Mouse (Mus musculus): ENCODE measurements around the gene Rgl3. TPM values are rescaled to one million over a fixed set of nuclear protein-coding genes. Genes with fewer than 3 reads are reported as not detected.

Rgl3 gene
- 10 to 100 TPM; 23.7 to 72.6 (median 49.6) TPM for total RNA-seq (2022)

- peak; percentile 78 for DNase-seq
These were observed at the start of gene Rgl3 for GRCm38 (mm10) chr9:21989230-21990110. Rgl3 (minus strand) TSS chr9:21989446.

GRCm38 (mm10) chr9:22037826-22038225 is 48.6 kb upstream of the Rgl3 start:
- DNase-seq = no peak

- DNase-seq = no peak
These were observed 46.2 kb upstream of the Rgl3 start for GRCm38 (mm10) chr9:22035300-22036044.

- DNase-seq = no peak
These were observed 41.1 kb upstream of the Rgl3 start for GRCm38 (mm10) chr9:22030386-22030785.

GRCm38 (mm10) chr9:22028467-22028866 is 39.2 kb upstream of the Rgl3 start:
- no peak for DNase-seq

- no peak for DNase-seq
These were observed 35.3 kb upstream of the Rgl3 start for GRCm38 (mm10) chr9:22024592-22024991.

DNA sequence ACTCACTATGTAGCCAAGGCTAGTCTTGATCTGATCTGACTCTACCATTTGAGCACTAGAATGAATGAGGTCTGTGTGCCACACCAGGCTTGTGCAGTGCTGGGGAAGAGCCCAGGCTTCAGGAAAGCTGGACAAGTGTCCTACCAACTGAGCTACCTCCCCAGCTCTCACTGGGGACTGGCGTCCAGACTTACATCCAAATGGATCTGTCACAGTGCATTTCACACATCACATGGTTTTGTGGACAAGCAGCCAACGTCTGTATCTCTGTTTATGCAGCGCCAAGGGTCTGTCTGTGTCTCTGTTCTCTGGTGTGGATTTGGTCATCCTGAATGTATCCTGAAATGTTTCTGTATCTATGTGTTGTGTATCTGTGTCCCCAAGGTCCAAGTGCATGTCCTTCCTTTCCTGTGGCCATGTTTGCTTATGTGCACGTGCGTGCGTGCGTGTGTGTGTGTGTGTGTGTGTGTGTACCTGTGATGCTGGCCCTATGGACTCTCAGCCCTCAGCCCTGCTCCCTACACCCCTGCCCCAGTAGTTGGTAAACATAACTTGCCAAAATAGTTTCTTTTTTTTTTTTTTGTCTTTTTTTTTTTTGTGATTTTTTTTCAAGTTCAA is 28.1 kb upstream of the Rgl3 start:
- DNase-seq = no peak

DNA sequence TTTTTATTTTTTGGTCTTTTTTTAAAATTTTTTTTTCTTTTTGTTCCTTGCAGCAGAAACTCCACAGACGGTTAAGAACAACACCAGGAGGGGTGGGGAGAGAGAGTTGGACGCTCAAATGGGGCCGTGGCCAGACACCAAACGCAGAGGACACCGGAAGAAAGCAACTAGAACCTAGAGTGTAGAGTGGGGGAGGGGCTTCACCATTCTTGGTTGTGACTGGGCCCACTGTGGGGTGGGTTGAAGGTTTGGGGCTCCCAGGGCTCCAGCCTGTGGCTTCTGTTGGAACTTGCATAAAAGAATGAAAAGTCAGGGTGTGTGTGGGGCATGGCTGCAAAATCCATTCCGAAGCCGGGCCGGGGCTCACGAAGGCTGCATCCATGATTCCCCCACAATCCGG is 27.0 kb upstream of the Rgl3 start:
- DNase-seq = no peak

DNA sequence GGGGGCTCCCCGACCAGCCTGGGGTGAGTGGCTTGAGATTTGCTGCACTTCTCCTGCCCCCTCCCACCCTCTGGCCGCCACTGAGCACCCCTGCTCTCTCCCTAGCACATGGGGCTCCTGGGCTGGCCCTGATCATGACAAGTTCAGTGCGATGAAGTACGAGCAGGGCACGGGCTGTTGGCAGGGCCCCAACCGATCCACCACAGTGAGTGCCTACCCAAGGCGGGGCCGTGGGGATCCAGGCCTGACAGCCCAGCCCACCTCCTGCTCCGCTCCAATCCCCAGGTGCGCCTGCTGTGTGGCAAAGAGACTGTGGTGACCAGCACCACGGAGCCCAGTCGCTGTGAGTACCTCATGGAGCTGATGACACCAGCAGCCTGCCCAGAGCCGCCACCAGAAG is 23.5 kb upstream of the Rgl3 start:
- DNase-seq = no peak

DNA sequence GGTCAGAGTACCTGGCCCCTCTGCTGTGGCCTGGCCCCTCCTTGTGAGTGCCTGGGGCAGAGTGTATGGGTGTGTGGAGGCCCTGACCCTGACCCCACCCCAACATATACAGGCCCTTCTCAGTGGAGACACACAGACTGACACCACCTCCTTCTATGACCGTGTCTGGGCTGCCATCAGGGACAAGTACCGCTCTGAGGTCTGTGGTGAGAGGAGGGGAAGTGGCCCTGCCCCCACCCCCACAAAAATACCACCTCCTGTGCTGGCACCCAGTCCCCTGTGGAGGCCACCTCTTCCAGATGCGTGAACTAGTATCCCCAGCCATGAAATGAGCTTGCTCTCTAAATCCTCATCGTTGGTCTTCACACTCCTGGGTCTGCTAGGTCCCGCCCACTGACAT is 21.8 kb upstream of the Rgl3 start:
- DNase-seq = no peak

DNA sequence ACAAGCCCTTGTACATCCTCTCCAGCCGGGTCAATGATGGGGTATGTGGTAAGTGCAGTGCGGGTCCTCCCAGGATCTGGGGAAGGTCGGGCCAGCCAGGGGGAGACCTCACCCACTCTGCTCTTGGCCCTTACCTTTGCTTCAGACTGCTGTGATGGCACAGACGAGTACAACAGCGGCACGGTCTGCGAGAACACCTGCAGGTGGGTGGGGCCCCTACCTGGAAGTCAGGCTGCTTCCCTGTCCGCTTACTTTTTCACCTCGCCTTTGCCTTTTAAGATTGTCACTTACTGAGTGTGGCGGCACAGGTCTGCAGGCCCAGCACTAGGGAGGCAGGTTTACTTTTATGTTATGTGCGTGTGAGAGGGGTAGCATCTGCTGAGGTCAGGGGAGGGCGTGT is 15.3 kb upstream of the Rgl3 start:
- DNase-seq = no peak

DNA sequence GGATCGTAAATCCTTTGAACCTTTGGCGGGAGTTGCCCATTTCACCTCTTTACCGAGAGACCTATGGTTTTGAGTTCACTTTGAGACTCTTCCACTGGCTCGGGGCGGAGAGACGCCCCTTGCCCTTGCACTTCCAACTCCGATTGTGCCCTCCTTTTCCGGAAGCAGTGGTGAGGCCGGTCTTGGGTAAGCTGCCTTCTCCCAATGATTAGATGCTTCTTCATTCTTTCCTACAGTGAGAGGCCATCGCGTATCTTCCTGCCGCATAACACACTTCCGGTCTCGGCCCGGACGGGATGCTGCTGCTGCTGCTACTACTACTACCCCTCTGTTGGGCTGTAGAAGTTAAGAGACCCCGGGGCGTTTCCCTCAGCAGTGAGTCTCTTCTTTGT is 13.9 kb upstream of the Rgl3 start:
- peak; percentile 44 for DNase-seq

DNA sequence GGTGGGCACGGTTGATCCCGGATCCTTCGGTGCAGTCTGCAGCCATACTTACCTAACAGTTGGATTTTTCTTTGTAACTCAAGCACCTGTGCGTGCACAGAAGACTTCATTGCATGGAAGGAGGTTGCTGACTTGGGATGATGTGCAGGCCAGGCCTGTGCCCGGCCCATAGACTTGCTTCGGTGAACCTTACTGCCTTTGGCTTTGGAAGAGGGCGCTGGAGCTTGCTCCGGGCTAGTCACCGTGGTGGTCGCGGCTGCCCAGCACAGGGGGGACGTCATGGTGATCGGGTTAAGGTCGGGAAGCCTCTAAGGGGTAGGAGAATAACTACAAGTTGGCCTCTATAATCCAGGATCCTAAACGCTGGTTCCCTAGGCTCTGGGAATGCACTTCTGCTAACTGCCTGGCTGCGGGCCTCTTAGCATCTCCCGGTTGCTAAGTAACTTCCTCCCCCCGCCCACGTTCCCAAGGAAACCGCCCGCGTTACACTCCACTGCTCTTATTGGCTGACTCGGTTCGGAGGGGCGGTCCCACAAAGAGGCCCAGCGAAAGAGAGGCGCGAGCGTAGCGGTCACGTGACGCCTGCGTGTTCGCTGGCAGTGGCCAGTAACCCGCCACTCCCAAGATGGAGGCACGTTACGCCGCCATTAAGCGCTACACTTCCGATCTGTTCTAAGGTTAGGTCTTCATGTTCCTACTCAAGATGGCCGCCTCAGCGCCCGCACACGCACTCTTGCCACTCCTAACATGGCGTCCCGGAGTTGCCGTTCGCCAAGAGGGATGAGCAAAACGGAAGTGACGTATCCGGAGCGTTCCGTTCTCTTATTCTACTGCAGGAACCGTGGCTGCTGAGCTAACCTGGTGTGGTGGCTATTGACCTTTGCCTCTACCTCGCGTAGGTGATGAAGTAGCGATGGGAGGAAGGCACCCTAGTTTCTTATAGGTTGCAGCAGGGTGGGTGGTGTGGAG is 13.2 kb upstream of the Rgl3 start, which contains the start of the genes Ccdc151 and Prkcsh:
Gene Ccdc151 (minus strand): TSS at position 441 of the 969 bp plus-strand sequence.
Gene Prkcsh (plus strand): TSS at position 613 of the 969 bp plus-strand sequence.
- peak; percentile 100 for DNase-seq

GRCm38 (mm10) chr9:22001633-22002032 is 12.4 kb upstream of the Rgl3 start:
- no peak for DNase-seq

DNA sequence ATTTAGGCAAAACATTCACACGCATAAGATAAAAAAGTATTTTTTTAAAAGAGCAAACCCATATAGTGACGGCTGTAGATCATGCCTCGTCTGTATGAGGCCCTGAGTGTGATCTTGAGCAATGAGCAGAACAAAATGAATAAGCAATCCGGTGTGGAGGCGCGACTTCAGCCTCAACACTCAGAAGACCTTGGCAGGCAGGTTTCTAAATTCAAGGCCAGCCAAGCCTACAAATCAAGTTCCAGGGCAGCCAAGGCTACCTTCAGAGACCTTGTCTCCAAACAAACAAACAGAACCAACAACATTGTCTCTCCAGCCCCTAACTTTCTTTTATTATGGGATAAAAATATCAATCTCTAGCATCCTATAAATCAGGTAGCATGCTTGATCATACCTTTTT is 11.1 kb upstream of the Rgl3 start:
- DNase-seq = peak; percentile 66

GRCm38 (mm10) chr9:21996178-21996867 is 7.1 kb upstream of the Rgl3 start:
- DNase-seq = no peak

GRCm38 (mm10) chr9:21992227-21992626 is 3.0 kb upstream of the Rgl3 start:
- no peak for DNase-seq

DNA sequence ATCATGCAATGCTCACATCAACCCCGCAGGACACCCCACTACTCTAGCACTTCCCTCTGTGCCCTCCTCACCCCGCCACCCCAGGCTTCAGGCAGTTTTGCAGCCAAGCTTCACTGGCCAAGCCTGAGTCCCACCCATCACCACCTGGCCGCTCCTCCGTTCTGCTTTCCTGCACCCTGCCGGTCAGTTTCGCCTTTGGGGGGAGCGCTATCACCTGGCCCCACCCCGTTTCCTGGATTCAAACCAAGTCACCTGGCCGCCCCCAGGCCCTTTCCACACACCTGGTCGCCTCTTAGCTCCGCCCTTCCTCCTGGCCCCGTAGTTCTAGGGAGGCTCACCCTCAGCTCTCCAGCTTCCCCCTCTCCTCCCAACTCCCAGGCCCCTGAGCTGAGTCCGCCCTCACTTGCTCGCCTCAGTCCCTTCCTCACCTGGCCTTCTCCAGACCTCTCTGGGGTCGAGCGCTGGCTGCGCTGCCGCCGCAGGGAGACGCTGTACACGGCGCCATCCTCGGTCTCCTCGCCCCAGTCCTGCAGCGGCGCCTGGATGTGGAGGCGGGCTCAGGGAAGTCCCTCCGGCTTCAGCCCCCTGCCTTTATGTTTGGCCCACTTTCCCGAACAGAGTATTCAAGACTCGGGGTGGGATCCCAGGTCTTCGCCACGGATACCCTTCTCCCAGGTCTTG is 685 bp downstream of the Rgl3 start:
- DNase-seq = no peak

GRCm38 (mm10) chr9:21987592-21988342 is 1.5 kb downstream of the Rgl3 start:
- DNase-seq = peak; percentile 50

DNA sequence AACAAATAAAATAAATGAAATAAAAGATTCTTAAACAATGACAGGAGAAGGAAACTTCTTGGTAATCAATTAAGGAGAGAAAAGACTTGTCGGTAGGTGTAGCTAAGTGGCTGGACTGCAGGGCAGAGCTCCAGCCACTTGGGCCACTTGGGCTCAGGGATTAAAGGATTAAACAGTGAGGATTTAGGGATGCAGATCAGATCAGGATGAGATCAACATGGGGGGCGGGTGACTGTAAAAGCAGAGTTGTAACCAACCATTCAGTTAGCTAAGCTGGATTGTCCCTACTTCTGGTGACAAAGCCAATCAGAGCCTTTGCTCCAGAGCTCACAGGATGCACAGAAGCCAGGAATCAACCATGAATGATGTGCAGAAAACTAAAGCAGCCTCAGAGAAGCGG is 5.3 kb downstream of the Rgl3 start:
- no peak for DNase-seq
